Mouse (Mus musculus) Patski (cell line): ENCODE results near the gene Dmrta1. TPM values are rescaled to one million over a fixed set of nuclear protein-coding genes. Genes with fewer than 3 reads are reported as not detected.
"Not testable (repeated sequence)": the region's sequence is repeated elsewhere in the genome, so short reads cannot be mapped to it uniquely, and the experiment has no call there.

Experiments used
- ATAC-seq: fragments of 100-300 bp; one replicate; pipeline ENCODE4 v1.8.0; 2021
- CTCF ChIA-PET: fragments of 350-600 bp; sonication (Branson Sonifier 250); formaldehyde crosslinking; loops from one replicate; lab custom pipeline; 2022; ENCODE audit warnings: inconsistent platforms; lab: Charles Lee
- POLR2A ChIA-PET: fragments of 350-600 bp; sonication (Branson Sonifier 250); formaldehyde crosslinking; loops from one replicate; lab custom pipeline; 2022; ENCODE audit warnings: antibody characterized with exemption, inconsistent platforms; lab: Charles Lee
- DNase-seq: peaks from one replicate; pipeline ENCODE4 v3.0.0-alpha.2; 2011; ENCODE audit warnings: low read depth, low spot score
- H3K27me3 ChIP-seq: fragments of 371-371 bp; one replicate; pipeline ENCODE4 v1.5.1; 2021
- CTCF ChIP-seq: fragments of 100-300 bp; IDR thresholded peaks from one replicate; pipeline ENCODE4 v1.5.1; 2021
- in situ Hi-C: fragments of 300-500 bp; cut with MboI; formaldehyde crosslinking; loops from 3 replicates; pipeline ENCODE4 v1.11.1; 2018; ENCODE audit warnings: low pct_unique_long_range_greater_than_20kb, mixed read lengths
- polyA plus RNA-seq: library from polyadenylated mRNA; unstranded; gene quantifications from one replicate; pipeline ENCODE4 v1.2.3, GENCODE M21; 2021

The Dmrta1 gene
- polyA plus RNA-seq, 1 experiment from 2014 or later: 0.04 TPM

GRCm38 (mm10) chr4:89677903-89678302, 1.3 kb upstream of the Dmrta1 start:
- POLR2A ChIA-PET: no interaction called here
- ATAC-seq: no peak
- no peak for TF ChIP-seq CTCF
- no peaks in the 10 kb centered on the region for H3K27me3 ChIP-seq
- no peak for DNase-seq
- CTCF ChIA-PET: interaction anchor here (1.1 to 2.4 kb wide), 3 partner anchors 10 to 26 kb away, joined by 3 to 5 read pairs (median 4); no protein-coding TSS in a partner anchor
- in situ Hi-C loops: loop anchor here (25.0 kb wide), 1 partner anchor 841 kb away; the partner anchor contains the start of genes Ifna4, Ifna5 and Ifna6

DNA sequence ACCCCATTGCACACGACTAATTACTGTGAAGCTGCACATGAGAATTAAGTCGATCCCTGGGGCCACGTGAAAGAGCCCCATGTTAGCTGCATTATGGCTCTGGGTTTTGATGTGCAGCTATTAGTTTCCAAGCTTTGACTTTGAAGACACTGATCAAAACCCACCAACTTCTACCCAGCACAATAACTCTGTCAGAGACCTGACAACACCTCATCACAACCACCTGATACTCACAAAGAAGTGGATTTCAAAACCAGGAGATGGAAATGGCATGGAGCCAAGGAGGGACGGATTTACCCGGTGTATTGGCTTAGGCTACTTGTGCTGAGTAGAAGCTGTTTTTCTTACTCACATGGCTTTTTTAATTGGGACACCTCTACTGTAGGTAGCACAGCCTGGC, 523 bp upstream of the Dmrta1 start:
- ChIA-PET POLR2A (no interaction called here), CTCF (interaction anchor here (1.1 kb wide), 1 partner anchor 27 kb away, joined by 4 read pairs; no protein-coding TSS in a partner anchor)
- in situ Hi-C loops: loop anchor here (25.0 kb wide), 1 partner anchor 841 kb away; the partner anchor contains the start of genes Ifna4, Ifna5 and Ifna6
- ATAC-seq: no peak
- TF ChIP-seq CTCF: no peak
- H3K27me3 ChIP-seq: no peaks in the 10 kb centered on the region
- DNase-seq: no peak

DNA sequence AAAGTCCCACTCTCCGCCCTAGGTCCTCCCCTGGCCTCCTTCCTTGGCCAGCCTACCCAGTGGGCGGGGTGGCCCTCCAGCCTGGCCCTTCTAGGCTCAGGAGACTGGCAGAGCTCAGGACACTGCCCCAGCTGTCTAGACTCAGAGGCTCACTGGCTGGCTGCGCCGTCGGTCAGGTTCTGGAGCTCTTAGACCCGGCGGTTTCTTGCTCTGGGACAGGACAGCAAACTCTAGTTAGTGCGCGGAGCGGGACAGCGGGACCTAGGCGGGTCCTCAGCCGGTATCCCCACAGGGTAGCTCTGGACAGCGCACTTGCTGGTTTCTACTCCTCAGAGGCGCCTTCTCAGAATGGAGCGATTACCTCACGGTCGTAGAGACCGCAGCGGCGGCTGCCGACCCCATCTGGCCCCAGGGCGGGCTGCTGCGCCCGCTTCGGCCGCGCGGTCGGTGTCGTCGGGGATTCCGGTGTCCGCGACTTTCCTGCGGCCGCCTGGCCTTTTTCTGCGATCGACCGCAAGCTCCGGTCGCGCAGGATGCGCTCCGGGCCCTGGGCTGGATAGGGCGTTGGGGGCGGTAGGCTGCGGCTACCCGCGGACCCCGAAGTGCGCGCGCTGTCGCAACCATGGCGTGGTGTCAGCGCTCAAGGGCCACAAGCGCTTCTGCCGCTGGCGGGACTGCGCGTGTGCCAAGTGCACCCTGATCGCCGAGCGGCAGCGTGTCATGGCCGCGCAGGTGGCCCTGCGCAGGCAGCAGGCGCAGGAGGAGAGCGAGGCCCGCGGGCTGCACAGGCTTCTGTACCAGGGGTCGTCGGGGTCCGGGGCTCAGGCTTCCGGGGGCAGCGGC, 8.9 kb downstream of the Dmrta1 start:
- peak; percentile 60 for ATAC-seq
- CTCF ChIA-PET: interaction anchor here (1.4 to 1.8 kb wide), 2 partner anchors 11 to 113 kb away, joined by 4 to 5 read pairs; no protein-coding TSS in a partner anchor
- in situ Hi-C loops: loop anchor here (25.0 kb wide), 1 partner anchor 851 kb away; the partner anchor contains the start of genes Ifna4, Ifna5 and Ifna6
- DNase-seq: no peak
- no peak for TF ChIP-seq CTCF
- POLR2A ChIA-PET: no interaction called here
- peaks cover 32% of the 10 kb centered on the region for H3K27me3 ChIP-seq

DNA sequence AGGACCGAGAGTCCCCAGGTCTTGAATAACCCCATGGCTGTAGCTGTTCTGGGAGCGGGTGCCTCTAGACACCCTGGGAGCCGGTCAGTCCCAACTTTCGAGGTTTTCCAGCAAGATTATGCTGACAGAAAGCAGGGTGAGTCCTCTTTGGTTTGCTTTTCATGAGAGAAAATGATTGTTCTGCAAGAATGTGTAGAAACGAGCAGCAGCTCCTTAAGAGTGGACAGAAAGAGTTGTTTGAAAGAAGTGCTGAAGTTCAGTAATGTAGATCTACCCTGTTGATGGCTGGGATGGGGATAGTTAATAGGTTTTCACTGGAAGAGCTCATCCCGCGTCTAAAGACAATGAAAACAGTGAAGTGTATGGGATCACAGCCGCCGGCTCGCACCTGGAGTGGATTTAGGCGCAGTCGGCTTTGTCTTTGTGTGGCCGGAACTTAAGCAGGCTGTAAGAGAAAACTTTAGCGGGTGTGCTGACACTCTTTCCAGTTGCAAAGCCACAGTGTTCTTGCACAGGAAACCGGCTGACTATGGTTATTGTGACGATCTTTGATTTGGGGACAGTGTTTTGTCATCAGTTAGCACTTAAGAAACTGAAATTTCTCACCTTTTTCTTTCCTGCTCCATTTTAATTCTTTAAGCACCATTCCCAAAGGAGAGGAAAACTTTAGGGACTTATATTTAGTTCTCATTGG, 9.7 kb downstream of the Dmrta1 start:
- ChIA-PET POLR2A (no interaction called here), CTCF (interaction anchor here (0.7 to 1.8 kb wide), 3 partner anchors 11 to 113 kb away, joined by 3 to 5 read pairs (median 4); no protein-coding TSS in a partner anchor)
- in situ Hi-C loops: loop anchor here (25.0 kb wide), 1 partner anchor 852 kb away; the partner anchor contains the start of genes Ifna4, Ifna5 and Ifna6
- ATAC-seq: no peak
- peaks cover 38% of the 10 kb centered on the region for H3K27me3 ChIP-seq
- no peak for DNase-seq
- TF ChIP-seq CTCF: no peak

- in situ Hi-C loops: loop anchor here (5.0 to 25.0 kb wide), 4 partner anchors 115 to 855 kb away; partner anchors contain the start of genes Ifna4, Ifna5 and Ifna6
- peaks cover 43% of the 10 kb centered on the region for H3K27me3 ChIP-seq
- ATAC-seq (no peak), DNase-seq (no peak)
- ChIA-PET CTCF (interaction anchor here (5.4 kb wide), 1 partner anchor 159 kb away, joined by 21 read pairs; no protein-coding TSS in a partner anchor), POLR2A (no interaction called here)
- no peak for TF ChIP-seq CTCF
Measured at GRCm38 (mm10) chr4:89691936-89692335, 12.7 kb downstream of the Dmrta1 start.

- H3K27me3 ChIP-seq: peaks cover 45% of the 10 kb centered on the region
- CTCF ChIA-PET: interaction anchor here (1.0 to 5.4 kb wide), 7 partner anchors 16 to 550 kb away, joined by 3 to 21 read pairs (median 3); no protein-coding TSS in a partner anchor
- ATAC-seq (no peak), DNase-seq (no peak)
- POLR2A ChIA-PET: interaction anchor here (0.7 kb wide), 1 partner anchor 160 kb away, joined by 3 read pairs; no protein-coding TSS in a partner anchor
- TF ChIP-seq CTCF: no peak
- in situ Hi-C loops: loop anchor here (5.0 to 25.0 kb wide), 4 partner anchors 115 to 855 kb away; partner anchors contain the start of genes Ifna4, Ifna5 and Ifna6
Measured at GRCm38 (mm10) chr4:89692780-89693179, 13.5 kb downstream of the Dmrta1 start.

GRCm38 (mm10) chr4:89695589-89695988, 16.4 kb downstream of the Dmrta1 start:
- TF ChIP-seq CTCF: peak; percentile 45
- ATAC-seq (no peak), DNase-seq (no peak)
- POLR2A ChIA-PET: no interaction called here
- CTCF ChIA-PET: interaction anchor here (5.4 kb wide), 1 partner anchor 163 kb away, joined by 21 read pairs; no protein-coding TSS in a partner anchor
- H3K27me3 ChIP-seq: peaks cover 17% of the 10 kb centered on the region
- in situ Hi-C loops: loop anchor here (10.0 to 25.0 kb wide), 2 partner anchors 161 to 858 kb away; partner anchors contain the start of genes Ifna4, Ifna5 and Ifna6

GRCm38 (mm10) chr4:89697951-89698350, 18.7 kb downstream of the Dmrta1 start:
- TF ChIP-seq CTCF: no peak
- CTCF ChIA-PET: no interaction called here
- H3K27me3 ChIP-seq: peaks cover 17% of the 10 kb centered on the region
- DNase-seq: no peak
- in situ Hi-C loops: loop anchor here (10.0 to 25.0 kb wide), 2 partner anchors 163 to 861 kb away; partner anchors contain the start of genes Ifna4, Ifna5 and Ifna6
- POLR2A ChIA-PET: interaction anchor here (0.6 kb wide), 1 partner anchor 109 kb away, joined by 3 read pairs; no protein-coding TSS in a partner anchor
- ATAC-seq: no peak

GRCm38 (mm10) chr4:89723526-89724190, 44.4 kb downstream of the Dmrta1 start:
- in situ Hi-C loops, CTCF ChIA-PET, DNase-seq, H3K27me3 ChIP-seq, POLR2A ChIA-PET, ATAC-seq: not testable (repeated sequence)
